Mouse (Mus musculus): ENCODE measurements at regions not wholly inside any gene's neighbourhood (a gene's known extent, or its start where the extent isn't known, plus 50 kb on each side); places are given as distances from the start of the nearest gene placed in this dataset.

DNA sequence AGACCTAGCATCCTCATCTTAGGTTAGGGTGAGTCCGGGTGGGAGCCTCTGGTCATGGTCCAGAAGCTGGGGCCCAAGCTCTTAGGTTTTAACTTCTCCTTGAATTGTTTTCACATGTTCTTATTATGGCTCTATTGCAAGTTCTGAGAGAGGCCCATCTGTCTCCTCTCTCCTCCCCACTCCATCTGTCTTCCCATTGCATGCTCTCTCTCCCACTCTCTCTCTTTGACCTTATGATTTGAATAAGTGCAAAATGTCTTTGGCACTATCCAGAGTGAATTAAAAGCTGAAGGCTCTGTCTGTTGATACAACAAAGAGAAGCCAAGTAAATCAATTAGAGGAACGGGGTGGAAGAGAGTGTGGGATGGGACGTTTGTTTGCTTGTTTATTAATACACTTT lies 146.2 kb upstream of the Rfx3 start:
- Histone ChIP-seq H3K4me1 (replicated peaks; ENCODE audit: insufficient read depth, low read length) (no peaks in the 10 kb centered on the region), H3K36me3 (ENCODE audit: insufficient read depth, low read length) (no peaks in the 10 kb centered on the region), H3K4me3 (replicated peaks; ENCODE audit: low read depth, low read length) (no peak overlapping the region), H3K4me2 (ENCODE audit: low read length) (no peak overlapping the region), H3K9me3 (replicated peaks; ENCODE audit: low read length) (no peaks in the 10 kb centered on the region), H3K27ac (no peak overlapping the region), H3K9ac (ENCODE audit: low read depth, low read length) (no peak overlapping the region), H3K27me3 (ENCODE audit: insufficient read depth, low read length) (no peaks in the 10 kb centered on the region)
- DNase-seq (ENCODE audit: low spot score) (no peak), ATAC-seq (replicated peaks; ENCODE audit: low FRiP score, low read depth) (no peak)
- no peak for TF ChIP-seq CTCF (IDR thresholded peaks at IDR 0.05; ENCODE audit: low read depth)
- WGBS = 74% methylated on average over 3 of the region's 3 CpGs

DNA sequence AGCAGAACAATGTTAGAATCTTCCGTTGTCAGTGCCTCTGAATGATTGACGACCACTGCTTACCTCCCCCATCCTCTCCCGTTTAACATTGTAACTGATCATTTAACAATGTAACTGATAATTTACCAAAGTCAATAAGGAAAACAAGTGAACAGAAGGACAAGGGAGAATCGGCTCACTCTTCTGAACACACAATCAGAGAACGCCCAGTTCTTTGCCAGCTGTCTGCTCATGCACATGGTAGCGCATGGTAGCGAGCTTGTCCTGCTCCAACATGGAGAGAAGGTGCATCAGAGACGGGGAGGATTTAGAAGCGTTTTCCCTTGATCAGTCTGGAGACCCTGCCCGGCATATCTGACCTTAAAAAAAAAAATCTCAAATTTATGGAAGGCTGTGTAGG lies 126.6 kb upstream of the Rfx3 start:
- H3K4me3 ChIP-seq (replicated peaks; ENCODE audit: low read depth, low read length) = no peak overlapping the region
- ATAC-seq (replicated peaks; ENCODE audit: low FRiP score, low read depth) (no peak), DNase-seq (ENCODE audit: low spot score) (no peak)
- no peak overlapping the region for H3K27ac ChIP-seq
- no peaks in the 10 kb centered on the region for H3K9me3 ChIP-seq (replicated peaks; ENCODE audit: low read length)
- H3K27me3 ChIP-seq (ENCODE audit: insufficient read depth, low read length) = no peaks in the 10 kb centered on the region
- no peaks in the 10 kb centered on the region for H3K4me1 ChIP-seq (replicated peaks; ENCODE audit: insufficient read depth, low read length)
- TF ChIP-seq CTCF (IDR thresholded peaks at IDR 0.05; ENCODE audit: low read depth) = no peak
- WGBS = 65% methylated on average over 10 of the region's 10 CpGs
- no peak overlapping the region for H3K9ac ChIP-seq (ENCODE audit: low read depth, low read length)
- no peak overlapping the region for H3K4me2 ChIP-seq (ENCODE audit: low read length)
- H3K36me3 ChIP-seq (ENCODE audit: insufficient read depth, low read length) = no peaks in the 10 kb centered on the region

DNA sequence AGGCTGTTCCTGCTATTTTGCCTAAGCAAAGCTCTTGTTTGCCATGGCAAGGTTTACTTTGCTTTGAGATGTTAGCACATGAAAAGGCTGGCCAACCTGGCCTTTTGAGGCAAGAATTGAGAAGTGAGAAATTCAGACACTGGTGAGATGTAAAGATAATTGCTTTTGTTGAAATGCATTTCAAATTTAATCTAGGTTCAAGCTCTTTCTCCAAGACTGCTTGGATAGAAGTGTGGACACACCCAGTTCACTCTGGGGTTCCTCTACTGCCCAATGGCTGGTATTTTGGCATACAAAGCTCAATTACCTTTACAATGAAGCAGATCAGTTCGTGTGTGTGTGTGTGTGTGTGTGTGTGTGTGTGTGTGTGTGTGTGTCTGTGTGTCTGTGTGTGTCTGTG lies 123.8 kb upstream of the Rfx3 start:
- ATAC-seq (replicated peaks; ENCODE audit: low FRiP score, low read depth) (no peak), DNase-seq (ENCODE audit: low spot score) (no peak)
- H3K4me1 ChIP-seq (replicated peaks; ENCODE audit: insufficient read depth, low read length) = no peaks in the 10 kb centered on the region
- no peak overlapping the region for H3K9ac ChIP-seq (ENCODE audit: low read depth, low read length)
- no peak overlapping the region for H3K4me3 ChIP-seq (replicated peaks; ENCODE audit: low read depth, low read length)
- H3K27ac ChIP-seq = no peak overlapping the region
- 13% methylated on average over 1 of the region's 1 CpGs for WGBS
- H3K9me3 ChIP-seq (replicated peaks; ENCODE audit: low read length) = no peaks in the 10 kb centered on the region
- TF ChIP-seq CTCF (IDR thresholded peaks at IDR 0.05; ENCODE audit: low read depth) = no peak
- no peaks in the 10 kb centered on the region for H3K36me3 ChIP-seq (ENCODE audit: insufficient read depth, low read length)
- H3K27me3 ChIP-seq (ENCODE audit: insufficient read depth, low read length) = no peaks in the 10 kb centered on the region
- no peak overlapping the region for H3K4me2 ChIP-seq (ENCODE audit: low read length)

DNA sequence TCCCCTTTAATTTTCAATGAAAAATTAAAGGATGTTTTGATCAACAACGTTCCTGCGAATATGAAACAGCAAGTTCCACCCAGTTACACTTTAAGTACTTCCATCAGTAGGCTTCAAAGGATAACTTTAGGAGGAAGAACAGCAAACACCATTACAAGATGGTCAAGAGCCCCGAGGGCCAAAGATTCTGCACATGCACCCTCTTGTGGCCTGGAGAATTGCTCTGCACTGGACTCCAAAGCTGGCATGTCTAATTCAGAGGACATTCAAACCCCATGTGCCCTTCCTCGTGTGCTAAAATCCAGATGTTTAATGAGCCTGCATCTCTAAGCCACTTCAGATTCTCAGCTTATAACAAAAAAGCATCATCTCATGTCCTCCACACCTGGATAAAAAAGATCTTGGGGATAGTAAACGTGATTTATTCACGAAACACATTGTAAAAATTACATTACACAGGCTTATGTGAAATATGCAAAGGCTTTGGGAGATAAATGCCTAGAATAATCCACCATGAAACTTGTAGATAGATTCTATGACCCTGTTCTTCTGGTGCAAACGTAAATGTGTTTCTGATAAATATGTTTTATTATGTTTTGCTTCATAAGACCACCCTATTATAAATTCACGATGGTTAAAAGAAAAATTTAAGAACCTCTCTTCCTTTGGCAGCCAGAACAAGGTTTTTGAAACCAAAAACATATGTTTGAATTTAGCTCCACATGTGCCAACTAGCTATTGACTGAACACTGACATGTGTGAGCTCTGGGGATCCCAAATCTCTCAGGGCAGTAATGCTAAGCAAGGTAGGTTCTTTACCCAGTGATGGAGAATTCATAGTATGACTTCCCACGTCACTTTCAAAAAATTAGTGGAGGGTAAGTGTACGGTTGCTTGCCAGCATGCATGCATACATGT lies 100.6 kb upstream of the Rfx3 start:
- Histone ChIP-seq H3K4me1 (replicated peaks; ENCODE audit: insufficient read depth, low read length) (no peaks in the 10 kb centered on the region), H3K36me3 (ENCODE audit: insufficient read depth, low read length) (no peaks in the 10 kb centered on the region), H3K4me2 (ENCODE audit: low read length) (no peak overlapping the region), H3K9ac (ENCODE audit: low read depth, low read length) (no peak overlapping the region), H3K9me3 (replicated peaks; ENCODE audit: low read length) (no peaks in the 10 kb centered on the region), H3K27me3 (ENCODE audit: insufficient read depth, low read length) (no peaks in the 10 kb centered on the region), H3K4me3 (replicated peaks; ENCODE audit: low read depth, low read length) (no peak overlapping the region), H3K27ac (no peak overlapping the region)
- peak; percentile 41 for TF ChIP-seq CTCF (IDR thresholded peaks at IDR 0.05; ENCODE audit: low read depth)
- WGBS = 83% methylated on average over 10 of the region's 10 CpGs
- ATAC-seq (replicated peaks; ENCODE audit: low FRiP score, low read depth) (no peak), DNase-seq (ENCODE audit: low spot score) (no peak)

DNA sequence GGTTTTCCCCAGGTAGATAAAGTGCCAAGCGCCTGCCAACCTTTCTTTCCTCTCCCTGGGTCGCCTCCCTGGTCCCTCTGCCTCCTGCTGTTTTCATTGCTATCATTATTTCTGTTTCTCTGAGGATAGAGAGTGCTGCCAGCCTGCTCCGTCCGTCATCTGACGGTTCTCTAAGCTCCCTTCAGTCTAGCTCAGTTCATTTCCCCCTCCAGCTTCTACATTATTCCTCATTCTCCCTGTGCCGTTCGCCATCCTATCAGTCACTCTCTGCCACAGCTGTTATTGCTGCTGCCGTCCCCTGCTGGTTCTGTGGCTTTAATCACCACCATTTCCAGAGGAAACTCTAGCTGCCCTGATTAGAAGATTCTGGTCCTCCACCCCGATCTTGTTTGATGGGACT lies 84.7 kb upstream of the Rfx3 start:
- no peak overlapping the region for H3K27ac ChIP-seq
- H3K9ac ChIP-seq (ENCODE audit: low read depth, low read length) = no peak overlapping the region
- H3K9me3 ChIP-seq (replicated peaks; ENCODE audit: low read length) = no peaks in the 10 kb centered on the region
- no peaks in the 10 kb centered on the region for H3K4me1 ChIP-seq (replicated peaks; ENCODE audit: insufficient read depth, low read length)
- ATAC-seq (replicated peaks; ENCODE audit: low FRiP score, low read depth) = no peak
- H3K27me3 ChIP-seq (ENCODE audit: insufficient read depth, low read length) = no peaks in the 10 kb centered on the region
- no peak for DNase-seq (ENCODE audit: low spot score)
- 22% methylated on average over 9 of the region's 9 CpGs for WGBS
- H3K4me3 ChIP-seq (replicated peaks; ENCODE audit: low read depth, low read length) = no peak overlapping the region
- TF ChIP-seq CTCF (IDR thresholded peaks at IDR 0.05; ENCODE audit: low read depth) = no peak
- H3K4me2 ChIP-seq (ENCODE audit: low read length) = no peak overlapping the region
- no peaks in the 10 kb centered on the region for H3K36me3 ChIP-seq (ENCODE audit: insufficient read depth, low read length)

DNA sequence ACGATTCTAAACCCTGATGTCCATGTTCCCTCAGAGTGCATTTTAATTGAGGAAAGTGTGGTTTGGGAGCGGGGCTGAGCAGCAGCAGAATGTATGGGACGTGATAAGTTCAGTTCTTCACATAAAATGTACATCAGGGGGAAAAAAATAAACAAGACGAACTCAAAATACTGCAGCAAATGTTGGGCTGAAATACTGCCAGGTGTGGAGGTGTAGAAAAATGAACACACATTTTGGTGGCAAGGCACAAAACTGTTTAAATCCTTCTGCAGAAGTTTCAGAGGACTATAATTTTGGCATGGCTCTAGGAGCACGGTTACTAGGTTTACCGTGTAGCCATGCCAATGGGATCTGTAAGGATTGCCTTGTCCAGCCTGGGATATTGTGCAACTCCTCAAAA lies 81.3 kb upstream of the Rfx3 start:
- H3K4me3 ChIP-seq (replicated peaks; ENCODE audit: low read depth, low read length) = no peak overlapping the region
- H3K27me3 ChIP-seq (ENCODE audit: insufficient read depth, low read length) = no peaks in the 10 kb centered on the region
- H3K4me1 ChIP-seq (replicated peaks; ENCODE audit: insufficient read depth, low read length) = no peaks in the 10 kb centered on the region
- H3K36me3 ChIP-seq (ENCODE audit: insufficient read depth, low read length) = no peaks in the 10 kb centered on the region
- ATAC-seq (replicated peaks; ENCODE audit: low FRiP score, low read depth) (no peak), DNase-seq (ENCODE audit: low spot score) (no peak)
- no peak for TF ChIP-seq CTCF (IDR thresholded peaks at IDR 0.05; ENCODE audit: low read depth)
- no peak overlapping the region for H3K4me2 ChIP-seq (ENCODE audit: low read length)
- H3K9me3 ChIP-seq (replicated peaks; ENCODE audit: low read length) = no peaks in the 10 kb centered on the region
- H3K27ac ChIP-seq = no peak overlapping the region
- H3K9ac ChIP-seq (ENCODE audit: low read depth, low read length) = no peak overlapping the region
- WGBS = 80% methylated on average over 6 of the region's 6 CpGs
